Mouse (Mus musculus): ENCODE results near the gene Plcb1.

Plcb1 gene

DNA sequence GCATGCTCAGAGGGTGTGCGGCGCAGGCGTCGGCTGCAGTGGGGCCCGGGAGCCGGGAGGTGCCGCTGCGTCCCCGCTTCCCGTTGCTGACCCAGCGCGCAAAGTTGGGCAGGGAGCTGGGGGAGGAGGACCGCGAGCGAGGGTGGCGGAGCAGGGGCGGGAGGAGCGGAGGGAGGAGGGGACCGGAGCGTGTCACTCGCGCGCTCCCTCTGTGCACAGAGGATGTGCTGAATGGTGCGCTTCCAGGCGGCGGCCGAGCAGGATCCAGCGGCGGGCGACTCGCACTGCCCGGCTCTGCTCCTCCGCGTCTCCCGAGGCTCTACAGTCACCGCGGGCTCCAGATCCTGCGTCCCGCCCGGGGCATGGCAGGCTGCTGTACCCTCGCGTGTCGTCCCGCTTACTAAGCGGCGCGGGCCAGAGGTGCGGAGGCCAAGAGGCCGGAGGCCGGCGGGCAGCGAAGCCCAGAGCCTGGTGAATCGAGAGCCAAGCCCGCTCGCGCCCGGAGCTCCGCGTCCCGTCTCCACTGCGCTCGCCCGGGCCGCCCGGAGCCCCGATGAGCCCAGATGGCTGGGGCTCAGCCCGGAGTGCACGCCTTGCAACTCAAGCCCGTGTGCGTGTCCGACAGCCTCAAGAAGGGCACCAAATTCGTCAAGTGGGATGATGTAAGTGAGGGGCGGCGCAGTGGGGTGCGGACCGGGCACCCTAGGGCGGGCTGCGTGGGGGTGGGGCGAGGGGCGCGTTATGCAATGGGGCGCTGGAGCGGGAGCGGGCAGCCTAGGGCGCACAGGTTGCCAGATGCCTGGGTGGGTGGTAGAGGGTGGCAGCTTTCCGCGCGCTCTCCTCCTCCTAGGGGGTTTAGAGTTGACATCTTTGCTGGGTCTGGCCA, at the start of gene Plcb1:
Plcb1 (plus strand) TSS at position 98 of the 886 bp plus-strand sequence.
- DNase-seq (ENCODE audit: low read depth, low spot score), result no peak

GRCm38 (mm10) chr2:134755537-134755936, 30.3 kb upstream of the Plcb1 start:
- no peak for DNase-seq (ENCODE audit: low read depth, low spot score)

DNA sequence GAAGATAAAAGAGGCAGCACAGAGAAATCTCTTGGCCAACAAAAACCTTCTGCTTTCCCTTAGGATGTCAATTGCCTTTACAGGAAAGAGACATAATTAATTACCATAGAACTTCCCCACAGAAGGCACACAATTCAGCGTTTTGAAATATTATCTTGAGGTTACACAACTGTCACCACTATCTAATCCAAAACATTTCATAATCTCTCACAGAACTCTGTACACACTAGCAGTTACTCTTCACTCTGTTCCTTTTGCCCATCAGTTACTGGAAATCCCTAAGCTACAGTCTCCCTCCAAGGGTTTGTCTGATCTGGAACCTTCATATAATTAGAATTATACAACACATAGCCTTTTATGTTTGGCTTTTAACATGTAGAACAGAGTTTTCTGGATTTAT, 29.8 kb upstream of the Plcb1 start:
- DNase-seq (ENCODE audit: low read depth, low spot score), result no peak

DNA sequence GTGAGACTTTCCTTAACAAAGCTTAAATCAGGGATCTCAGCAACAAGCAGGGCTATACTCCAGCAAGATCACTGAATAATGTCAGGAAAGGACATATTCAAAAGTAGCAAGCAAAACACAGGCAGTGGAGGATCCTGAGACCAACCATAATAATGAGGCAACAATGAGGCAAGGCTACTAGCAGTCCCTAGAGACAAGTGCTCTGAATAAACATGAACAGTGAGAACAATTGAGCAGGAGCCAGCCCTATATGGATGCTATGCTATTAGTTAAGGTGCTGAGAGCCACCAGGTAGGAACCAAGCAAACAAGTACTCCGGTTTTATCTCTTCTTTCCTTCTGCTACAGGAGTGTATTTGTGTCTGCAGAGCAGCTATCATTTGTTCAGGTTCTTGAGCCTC, 24.8 kb upstream of the Plcb1 start:
- no peak for DNase-seq (ENCODE audit: low read depth, low spot score)

GRCm38 (mm10) chr2:134763406-134763990, 22.4 kb upstream of the Plcb1 start:
- no peak for DNase-seq (ENCODE audit: low read depth, low spot score)

GRCm38 (mm10) chr2:134764506-134764905, 21.4 kb upstream of the Plcb1 start:
- DNase-seq (ENCODE audit: low read depth, low spot score), result no peak

DNA sequence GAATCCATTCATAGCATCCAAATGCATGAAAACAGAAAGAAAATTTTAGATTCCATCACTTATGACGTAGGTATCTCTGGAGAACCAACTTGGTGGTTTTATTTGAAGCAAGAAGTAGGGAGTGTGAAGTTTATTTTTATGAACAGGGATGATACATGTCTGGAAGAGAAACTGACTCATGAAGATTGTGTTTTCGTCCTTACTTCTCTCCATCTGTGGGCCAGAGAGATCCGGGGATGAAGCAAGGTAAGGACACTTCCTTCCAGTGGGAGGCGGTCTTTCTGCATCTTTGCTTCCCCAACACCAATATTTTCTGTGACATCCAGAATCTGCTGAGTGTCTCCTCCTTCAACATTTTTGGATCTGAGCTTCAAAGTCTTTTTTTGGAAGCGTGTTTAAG, 6.0 kb upstream of the Plcb1 start:
- DNase-seq (ENCODE audit: low read depth, low spot score), result no peak

- no peak for DNase-seq (ENCODE audit: low read depth, low spot score)
These were observed 5.6 kb upstream of the Plcb1 start for GRCm38 (mm10) chr2:134780316-134780715.

DNA sequence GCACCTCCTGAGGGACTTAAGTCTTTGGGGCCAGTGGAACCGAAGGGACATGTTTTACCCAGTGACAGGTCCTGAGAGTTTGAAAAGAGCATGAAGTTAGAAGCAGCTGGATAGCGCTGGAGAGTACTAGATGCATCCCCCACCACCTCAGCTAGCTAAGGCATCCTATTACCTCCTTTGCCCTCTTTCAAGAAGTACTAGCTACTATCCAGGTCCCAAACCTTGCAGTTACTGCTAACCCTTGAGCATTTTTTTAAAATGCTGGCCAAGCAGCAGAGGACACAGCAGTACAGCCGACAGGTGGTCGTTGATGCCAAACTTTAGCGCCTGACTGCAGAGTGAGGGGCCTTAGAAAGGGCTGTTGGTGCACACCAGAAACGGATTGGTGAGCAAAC, 986 bp downstream of the Plcb1 start:
- no peak for DNase-seq (ENCODE audit: low read depth, low spot score)

- no peak for DNase-seq (ENCODE audit: low read depth, low spot score)
These were observed 1.6 kb downstream of the Plcb1 start for GRCm38 (mm10) chr2:134787336-134788095.

GRCm38 (mm10) chr2:134792926-134793325, 7.1 kb downstream of the Plcb1 start:
- DNase-seq (ENCODE audit: low read depth, low spot score), result no peak

DNA sequence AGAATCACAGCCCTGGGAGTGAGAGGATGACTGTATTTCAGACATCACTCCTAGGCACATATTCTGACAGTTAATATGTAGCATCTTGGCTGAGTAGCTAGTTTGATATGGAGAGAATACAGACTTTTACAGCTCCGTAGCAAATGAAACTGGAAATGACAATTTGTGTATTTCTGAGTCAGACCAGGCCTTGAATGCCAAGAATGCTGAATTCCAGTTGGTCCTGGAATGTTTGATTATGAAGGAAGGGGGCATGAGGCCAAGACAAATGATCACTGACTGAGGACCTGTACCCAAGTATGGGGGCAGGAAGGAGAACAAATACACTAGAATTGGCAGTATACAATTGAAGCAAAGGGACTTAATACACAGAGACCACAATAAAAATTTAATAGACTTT, 14.4 kb downstream of the Plcb1 start:
- DNase-seq (ENCODE audit: low read depth, low spot score), result no peak

- DNase-seq (ENCODE audit: low read depth, low spot score), result no peak
These were observed 30.5 kb downstream of the Plcb1 start for GRCm38 (mm10) chr2:134816383-134816782.

GRCm38 (mm10) chr2:134817058-134817840, 31.4 kb downstream of the Plcb1 start:
- DNase-seq (ENCODE audit: low read depth, low spot score), result no peak

DNA sequence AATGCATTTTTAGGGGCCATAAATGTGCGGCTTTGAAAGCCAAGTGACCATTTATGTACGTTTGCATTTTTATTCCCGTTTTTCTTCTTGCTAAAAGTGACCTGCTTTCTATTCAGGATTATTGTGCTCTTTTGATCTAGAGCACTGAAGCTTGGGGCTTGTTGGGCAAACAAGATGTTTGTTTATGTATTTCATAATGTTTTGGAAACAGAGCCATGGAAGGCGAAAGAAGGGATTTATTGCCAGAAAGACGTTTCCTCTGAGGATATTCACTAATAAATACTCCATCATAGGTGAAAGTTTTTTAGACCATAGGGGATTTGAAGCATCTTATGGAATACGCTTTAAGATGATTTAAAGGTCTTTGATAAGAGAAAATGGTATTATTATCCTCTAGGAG, 35.3 kb downstream of the Plcb1 start:
- no peak for DNase-seq (ENCODE audit: low read depth, low spot score)

- DNase-seq (ENCODE audit: low read depth, low spot score), result no peak
These were observed 39.8 kb downstream of the Plcb1 start for GRCm38 (mm10) chr2:134825645-134826044.

DNA sequence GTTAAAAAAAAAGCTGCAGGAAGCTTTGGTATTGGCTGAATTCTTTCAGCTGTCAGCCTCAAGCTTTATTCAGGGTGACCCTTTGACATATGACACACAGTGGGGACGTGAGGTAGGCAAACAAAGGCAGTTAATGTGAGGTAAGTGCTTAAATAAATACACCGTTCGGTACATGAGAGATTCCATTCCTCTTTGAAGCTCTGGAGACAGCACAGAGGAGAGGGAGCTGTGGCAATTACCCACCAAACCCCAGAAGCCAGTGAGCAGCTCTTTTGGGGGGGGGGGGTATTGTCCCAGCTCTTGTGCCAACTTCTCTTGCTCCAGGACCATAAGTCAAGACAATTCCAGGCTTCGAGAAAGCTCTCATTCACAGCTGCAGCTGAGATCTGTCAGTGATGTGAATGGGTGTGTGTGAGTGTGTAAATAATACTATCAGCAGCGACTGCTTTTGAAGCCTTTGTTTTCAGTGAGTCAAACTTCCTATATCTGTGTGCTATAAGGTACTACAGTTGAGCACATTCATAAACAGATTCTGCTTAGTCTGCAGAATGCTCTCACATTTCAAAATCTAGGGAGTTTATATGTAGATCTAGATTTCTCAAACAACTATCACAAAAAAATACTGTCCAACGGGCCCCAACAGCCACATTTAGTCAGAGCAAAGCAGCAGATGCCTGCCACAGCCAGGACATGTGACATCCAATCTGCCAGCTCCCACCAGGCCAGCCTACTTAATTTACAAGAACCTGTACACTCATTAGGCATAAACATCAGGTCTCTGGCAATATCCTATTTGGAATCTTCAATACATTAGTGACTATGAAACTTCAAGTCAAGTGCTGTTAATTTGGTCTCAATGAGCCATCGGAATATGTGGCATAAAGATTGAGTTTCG, 40.5 kb downstream of the Plcb1 start:
- no peak for DNase-seq (ENCODE audit: low read depth, low spot score)

GRCm38 (mm10) chr2:134827778-134828487, 42.1 kb downstream of the Plcb1 start:
- DNase-seq (ENCODE audit: low read depth, low spot score), result no peak

DNA sequence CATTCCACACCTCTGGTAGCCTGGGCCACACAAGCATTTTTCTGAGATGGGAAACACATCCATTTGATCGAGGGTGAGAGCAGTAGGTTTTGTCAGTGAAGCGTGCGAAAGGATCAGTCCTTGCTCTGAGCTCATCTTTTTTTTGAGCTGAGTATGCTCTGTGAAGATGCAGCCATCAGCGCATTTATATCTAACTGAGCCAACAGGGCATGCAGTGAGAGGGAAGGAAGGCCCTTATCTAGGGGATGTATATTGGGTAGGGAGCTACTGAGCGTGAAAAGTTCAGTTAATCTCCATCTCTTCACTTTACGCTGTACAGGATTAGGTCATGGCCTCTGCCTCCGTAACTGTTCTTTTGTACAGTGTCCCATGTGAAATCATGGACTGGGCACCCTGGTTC, 46.0 kb downstream of the Plcb1 start:
- no peak for DNase-seq (ENCODE audit: low read depth, low spot score)

DNA sequence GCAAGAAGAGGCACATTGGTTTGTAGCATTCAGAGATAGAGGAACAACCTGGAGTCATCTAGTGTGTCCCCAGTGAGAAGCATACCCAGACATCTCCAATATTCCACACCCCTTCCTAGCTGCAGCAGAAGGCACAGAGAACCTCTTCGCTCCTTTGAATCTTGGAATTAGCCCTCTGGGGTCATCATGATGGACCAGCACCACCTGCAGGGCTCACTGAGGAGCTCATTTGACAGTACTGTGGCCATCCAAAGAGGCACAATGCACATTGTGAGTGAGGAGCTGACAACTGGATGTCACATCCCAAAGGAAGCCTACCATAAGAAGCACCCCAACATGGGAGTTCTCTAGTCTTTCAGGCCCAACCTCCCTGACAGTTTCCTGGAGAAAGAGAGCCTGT, 50.2 kb downstream of the Plcb1 start:
- DNase-seq (ENCODE audit: low read depth, low spot score), result no peak
